Mouse (Mus musculus): ENCODE results near the gene Gpx2. TPM values are rescaled to one million over a fixed set of nuclear protein-coding genes. Genes with fewer than 3 reads are reported as not detected.
A peak's percentile ranks its signal among the peaks of the same experiment; 100 is the strongest.

Gpx2 gene
- total RNA-seq (2021): not detected
- long read RNA-seq, experiment 1: 0 reads
- long read RNA-seq, experiment 2: 0 reads

DNA sequence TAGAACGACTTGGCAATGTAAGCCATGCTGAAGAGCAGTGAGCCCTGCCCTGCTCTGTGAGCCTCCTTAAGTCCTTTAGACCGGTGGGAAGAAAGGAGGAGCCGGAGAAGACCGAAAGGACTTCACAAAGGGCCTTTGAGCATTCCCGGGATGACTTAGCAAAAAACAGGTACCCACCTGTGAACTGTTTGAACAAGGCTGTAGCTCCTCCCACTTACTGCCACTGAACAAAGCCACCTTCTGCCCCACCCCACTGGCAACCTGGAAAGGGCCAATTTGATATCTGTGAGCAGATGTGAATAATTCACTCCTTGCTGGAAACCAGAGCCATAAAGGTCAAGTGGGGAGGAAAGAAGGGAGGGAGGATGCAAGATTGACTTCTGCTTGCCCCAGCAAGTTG is at the start of gene Gpx2:
Gpx2 (minus strand) TSS at position 205 of the 400 bp plus-strand sequence.
- no peak for DNase-seq
- intact Hi-C loops (cut with DNase I; ENCODE audit: low total_unique reads): no loop called here

DNA sequence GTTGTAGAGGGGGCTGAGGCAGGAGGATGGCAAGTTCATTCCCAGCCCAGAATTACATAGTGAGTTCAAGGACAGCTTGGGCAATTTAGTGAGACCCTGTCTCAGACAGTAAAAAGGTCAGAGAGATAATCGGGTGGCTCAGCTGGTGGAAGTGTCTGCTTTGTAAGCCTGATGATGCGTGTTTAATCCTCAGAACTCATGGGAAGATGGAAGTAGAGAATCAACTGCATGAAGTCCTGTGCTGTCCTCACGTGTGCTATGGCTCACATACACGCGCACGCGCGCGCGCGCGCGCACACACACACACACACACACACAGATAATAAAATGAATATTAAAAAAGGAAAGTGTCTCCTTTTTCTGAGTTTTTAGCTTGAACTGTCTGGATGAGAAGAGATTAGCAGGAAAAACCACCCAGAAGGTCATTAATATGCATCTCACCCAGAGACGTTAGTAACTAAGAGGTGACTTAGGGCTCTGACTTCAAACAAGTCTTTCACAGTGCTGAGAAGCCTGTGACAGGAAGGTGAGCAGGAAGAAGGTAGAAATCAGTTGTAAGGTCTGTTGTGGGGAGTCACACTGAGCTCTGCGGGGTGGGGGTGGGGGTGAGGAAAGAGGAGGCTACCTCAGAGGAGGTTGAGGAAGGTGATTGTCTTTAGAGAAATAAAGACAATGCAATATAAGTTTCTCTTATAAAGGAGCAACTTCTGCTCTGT is 49.1 kb upstream of the Gpx2 start:
- no peak for DNase-seq

DNA sequence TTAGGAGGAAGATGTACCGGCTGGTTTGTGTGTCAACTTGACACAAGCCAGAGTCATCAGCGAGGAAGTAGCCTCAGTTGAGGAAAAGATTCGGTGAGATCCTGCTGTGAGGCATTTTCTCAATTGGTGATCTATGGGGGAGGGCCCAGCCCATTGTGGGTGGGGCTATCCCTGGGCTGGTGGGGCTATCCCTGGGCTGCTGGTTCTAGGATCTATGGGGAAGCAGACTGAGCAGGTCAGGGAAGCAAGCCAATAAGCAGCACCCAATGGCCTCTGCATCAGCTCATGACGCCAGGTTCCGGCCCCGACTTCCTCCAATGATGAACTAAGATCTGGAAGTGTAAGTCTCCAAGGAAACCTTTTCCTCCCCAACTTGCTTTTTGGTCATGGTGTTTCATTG is 44.7 kb upstream of the Gpx2 start:
- intact Hi-C loops (cut with DNase I; ENCODE audit: low total_unique reads): loop anchor here (5.0 kb wide), 1 partner anchor 37 kb away; no protein-coding TSS in a partner anchor
- DNase-seq: no peak

More for the DNA sequence above, 49.1 kb upstream of the Gpx2 start:
- intact Hi-C loops (cut with DNase I; ENCODE audit: low total_unique reads): loop anchor here (5.0 kb wide), 1 partner anchor 33 kb away; no protein-coding TSS in a partner anchor

DNA sequence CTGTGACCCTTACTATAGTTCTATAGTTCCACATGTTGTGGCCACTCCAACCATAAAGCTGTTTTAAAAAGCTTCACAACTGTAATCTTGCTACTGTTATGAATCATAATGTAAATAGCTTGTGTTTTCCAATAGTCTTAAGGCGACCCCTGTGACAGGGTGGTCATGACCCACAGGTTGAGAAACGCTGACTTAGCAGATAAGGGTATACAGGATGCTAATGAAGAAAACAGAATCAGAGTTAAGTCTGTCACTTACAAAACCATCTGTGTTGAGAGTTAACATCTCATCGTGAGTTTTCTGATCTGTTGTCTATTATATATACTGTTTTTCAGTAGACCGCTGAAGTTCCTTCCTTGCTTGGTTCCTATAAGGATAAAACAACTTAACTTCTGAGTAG is 43.9 kb upstream of the Gpx2 start:
- intact Hi-C loops (cut with DNase I; ENCODE audit: low total_unique reads): no loop called here
- no peak for DNase-seq

DNA sequence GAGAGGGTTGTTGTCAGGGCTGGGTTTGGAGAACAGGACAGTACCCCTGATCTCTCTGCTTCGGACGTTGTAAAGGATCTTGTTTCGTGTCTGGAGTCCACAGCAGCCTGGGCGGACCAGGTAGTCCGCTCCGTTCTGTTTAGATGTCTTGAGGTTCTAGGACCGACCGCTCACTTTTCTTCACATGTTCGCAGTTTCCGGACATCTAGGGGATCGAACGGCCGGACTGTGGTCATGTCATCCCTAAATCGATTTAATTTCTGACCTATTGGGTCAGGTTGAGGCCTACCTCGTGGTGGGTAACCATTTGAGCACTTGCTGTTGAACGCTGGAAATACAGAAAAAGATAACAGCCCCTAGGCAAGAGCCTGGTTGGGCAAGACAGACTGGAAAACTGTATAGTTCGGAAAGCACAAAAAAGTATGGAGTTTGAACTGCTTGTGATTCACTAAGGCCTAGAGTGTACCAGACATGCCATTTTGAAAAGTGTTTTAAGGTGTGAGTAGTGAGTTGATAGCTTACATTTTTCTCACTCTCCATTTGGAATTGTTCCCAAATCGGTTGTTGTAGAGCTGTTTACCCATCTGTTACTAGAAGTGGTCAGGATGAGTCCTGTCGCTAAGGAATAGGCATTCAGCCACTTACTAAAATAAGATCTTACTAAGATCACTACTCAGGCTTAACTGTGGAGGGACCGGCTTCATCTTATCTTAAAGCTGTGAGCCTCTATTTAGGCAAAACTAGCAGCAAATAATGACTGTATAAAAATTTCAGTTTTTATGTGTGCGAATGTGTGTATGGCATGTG is 42.7 kb upstream of the Gpx2 start:
- no peak for DNase-seq
- intact Hi-C loops (cut with DNase I; ENCODE audit: low total_unique reads): no loop called here

DNA sequence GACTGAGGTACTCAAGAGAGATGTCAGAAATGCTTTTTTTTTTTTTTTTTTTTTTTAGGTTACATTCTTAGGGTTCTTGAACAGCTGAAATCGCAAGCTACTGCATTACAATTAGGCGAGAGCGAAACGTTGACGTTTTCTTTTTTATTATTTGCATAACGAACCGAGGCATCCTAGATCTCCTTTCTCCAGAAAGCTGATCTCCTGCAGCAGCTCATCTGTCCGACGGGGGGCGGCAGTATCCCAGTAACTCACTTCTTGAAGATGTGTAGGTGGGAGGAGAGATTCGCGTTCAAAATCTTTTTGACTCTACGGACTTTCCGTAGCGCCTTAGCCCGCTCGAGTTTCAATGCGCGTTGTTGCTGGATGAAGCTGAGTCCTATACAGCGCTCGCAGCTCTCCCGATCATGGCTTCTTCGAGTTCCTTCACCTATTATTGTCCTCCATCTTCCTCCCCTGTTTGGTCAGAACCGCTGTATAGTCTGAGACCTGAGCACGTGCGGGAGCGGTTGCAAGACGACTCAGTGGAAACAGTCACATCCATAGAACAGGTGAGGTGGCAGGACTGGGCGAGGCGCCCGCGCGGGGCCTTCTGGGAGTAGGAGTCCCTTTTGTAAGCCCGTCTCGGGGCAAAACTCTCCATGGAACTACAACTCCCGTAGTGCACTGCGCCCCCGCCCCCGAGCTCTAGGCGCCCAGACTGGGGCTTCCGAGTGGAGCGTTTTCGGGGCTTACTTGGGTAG is 41.9 kb upstream of the Gpx2 start:
- intact Hi-C loops (cut with DNase I; ENCODE audit: low total_unique reads): no loop called here
- DNase-seq: peak; percentile 99

DNA sequence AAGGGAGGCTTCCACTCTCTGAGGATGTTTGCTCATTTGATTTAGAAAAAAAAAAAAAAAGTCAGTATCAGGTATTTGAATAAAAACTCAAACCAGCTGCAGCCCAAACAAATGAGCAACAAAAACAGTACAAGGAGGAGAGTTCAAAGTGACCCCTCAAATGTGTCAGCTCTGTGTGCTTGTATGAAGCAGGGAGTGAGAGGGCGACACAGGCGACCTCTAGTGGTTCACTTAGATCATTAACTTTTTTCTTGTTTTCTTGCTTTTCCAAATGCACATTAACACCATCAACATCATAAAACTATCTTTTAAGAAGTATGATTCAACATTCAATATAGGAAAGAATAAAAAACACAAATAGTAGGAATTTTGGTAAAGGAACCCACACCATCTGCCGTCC is 37.4 kb upstream of the Gpx2 start:
- no peak for DNase-seq
- intact Hi-C loops (cut with DNase I; ENCODE audit: low total_unique reads): no loop called here

DNA sequence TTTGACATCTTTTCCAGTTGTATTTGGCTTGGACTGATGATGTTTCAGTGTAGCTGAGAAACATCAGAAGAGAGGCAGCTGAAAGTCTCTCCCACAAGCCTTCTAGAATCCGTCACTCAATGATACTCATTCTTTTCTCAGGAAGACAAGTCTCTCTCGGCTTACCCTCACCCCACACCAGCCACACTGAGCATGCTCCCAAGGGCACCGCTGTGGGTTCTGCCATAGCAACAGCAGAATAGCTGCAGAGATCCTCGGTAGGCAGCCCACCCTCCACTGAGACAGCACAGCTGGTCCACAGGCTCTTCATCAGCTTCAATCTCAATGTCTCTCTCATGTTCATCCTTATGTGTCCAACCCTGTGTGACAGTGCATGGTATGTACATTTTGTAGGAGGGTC is 29.9 kb upstream of the Gpx2 start:
- DNase-seq: no peak
- intact Hi-C loops (cut with DNase I; ENCODE audit: low total_unique reads): no loop called here

DNA sequence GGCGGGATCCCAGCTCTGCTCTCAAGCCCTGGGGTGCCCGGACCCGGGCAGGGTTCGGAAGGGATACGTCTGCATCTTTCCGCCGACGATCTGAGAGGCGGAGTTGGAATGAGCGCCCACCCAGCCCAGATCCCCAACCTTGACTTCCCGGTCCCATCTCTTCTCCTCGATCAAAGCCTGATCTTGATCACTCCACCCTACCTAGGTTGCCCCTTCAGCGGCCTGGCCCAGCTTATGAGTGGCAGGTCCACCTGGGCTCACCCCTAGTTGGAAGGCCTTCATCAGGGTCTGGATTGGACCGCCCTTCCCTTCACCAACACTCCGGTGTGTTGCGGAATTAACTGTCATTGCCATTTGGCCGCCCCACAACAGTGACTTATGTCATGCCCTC is 27.3 kb upstream of the Gpx2 start, which contains the start of gene Rab15:
Rab15 (minus strand) TSS at position 258 of the 391 bp plus-strand sequence.
- intact Hi-C loops (cut with DNase I; ENCODE audit: low total_unique reads): no loop called here
- DNase-seq: no peak

DNA sequence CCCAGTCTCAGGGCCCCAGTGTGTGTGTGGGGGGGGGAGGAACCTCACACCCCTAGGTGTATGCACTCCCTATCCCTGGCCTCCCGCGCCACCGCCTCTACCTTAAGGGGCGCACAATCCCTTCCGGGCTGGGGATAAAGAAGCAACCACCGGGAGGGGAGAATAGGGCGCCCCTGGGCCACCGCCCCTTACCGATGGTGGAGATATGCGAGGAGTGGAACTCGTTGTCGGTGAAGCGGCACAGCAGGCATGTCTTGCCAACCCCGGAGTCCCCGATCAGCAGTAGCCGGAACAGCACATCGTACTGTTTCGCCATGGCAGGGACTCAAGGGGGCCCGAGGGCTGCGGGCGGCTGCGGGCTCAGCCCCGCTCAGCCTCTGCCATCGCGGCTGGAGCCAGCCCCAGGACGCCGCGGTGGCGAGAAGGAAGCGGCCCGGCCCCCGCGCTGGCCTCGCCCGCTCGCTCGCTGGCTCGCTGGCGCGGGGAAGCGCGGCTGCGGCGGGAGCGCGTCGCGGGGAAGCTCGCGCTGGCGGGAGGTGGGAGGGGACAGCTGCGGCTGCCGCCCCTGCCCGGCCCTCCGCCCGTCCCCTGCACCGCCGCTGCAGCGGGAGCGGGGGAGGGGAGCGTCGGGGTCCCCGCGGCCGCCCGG is 26.8 kb upstream of the Gpx2 start:
- intact Hi-C loops (cut with DNase I; ENCODE audit: low total_unique reads): no loop called here
- DNase-seq: peak; percentile 26

DNA sequence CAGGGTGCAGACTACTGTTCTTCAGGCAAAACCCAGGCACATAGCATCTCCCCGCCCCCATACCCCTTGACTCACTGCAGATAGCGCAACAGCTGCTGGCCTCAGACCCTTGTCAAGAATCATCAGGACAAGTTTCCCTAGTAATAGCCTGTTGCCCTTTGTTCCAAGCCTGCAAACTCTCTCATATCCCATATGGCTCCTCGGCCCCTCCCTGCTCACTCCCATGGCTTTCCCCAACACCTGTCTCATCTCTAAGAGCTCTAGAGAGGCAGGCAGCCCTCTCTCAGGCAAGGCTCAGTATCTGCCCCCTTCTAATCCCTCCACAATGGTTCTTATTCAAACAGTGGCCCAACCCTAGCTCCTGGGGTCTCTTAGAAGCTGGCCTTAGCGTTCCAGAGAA is 25.3 kb upstream of the Gpx2 start:
- DNase-seq: no peak
- intact Hi-C loops (cut with DNase I; ENCODE audit: low total_unique reads): no loop called here

DNA sequence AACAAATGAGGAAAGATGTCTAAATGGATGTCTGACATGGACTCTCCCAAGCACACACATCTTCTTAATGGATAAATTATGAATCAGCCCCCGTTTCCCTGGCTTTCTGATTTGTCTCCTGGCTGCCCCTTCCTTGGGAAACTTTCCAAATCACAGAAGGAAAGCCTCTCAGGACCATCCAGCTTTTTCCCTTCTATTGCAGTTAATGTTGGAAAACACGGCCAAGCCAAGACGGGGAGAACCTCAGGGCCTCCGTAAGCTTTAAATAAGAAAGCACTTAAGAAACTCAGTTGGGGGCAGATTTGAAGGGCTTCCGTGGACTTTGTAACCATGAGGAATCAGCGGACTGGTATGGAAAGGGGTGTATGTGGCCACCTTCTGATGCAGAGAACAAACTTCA is 24.5 kb upstream of the Gpx2 start:
- intact Hi-C loops (cut with DNase I; ENCODE audit: low total_unique reads): no loop called here

DNA sequence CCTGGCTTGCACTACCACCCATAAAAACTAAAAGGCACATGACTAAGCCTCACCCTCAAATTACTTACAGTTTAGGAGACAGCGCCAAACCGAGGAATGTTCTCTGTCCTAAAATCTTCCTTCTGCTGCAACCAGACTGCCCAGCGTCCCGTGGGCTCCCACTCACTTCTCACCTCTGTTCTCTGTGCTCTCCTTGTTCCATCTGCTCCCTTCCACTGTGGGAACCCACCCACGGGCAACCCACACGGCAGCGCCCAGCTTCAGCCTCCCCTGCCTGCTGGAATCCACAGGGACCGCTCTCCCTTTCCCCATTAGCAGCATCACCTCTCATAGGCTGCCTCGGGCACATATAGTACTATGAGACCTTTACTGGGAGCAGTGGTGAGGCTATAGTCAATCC is 23.6 kb upstream of the Gpx2 start:
- no peak for DNase-seq
- intact Hi-C loops (cut with DNase I; ENCODE audit: low total_unique reads): no loop called here

More for the DNA sequence above, 24.5 kb upstream of the Gpx2 start:
- DNase-seq: no peak

DNA sequence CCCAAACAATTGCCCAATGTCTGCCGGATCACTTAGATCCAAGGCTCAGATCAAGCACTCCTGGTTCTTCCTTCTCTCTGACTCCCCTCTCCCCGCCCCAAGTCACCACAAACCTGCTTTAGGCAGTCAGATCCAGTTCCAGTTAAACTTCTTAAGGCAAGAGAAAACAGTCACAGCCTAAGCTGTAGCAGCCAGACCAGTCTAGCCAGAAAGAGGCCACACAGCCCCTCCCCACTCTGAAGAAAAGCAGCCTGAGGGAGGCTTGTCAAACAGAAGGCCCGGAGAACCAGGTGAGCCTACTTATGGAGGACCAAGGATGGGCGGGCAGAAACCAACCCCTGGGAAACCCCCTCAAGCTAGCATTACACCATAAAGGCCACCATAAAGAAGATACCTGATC is 22.8 kb upstream of the Gpx2 start:
- no peak for DNase-seq
- intact Hi-C loops (cut with DNase I; ENCODE audit: low total_unique reads): no loop called here

DNA sequence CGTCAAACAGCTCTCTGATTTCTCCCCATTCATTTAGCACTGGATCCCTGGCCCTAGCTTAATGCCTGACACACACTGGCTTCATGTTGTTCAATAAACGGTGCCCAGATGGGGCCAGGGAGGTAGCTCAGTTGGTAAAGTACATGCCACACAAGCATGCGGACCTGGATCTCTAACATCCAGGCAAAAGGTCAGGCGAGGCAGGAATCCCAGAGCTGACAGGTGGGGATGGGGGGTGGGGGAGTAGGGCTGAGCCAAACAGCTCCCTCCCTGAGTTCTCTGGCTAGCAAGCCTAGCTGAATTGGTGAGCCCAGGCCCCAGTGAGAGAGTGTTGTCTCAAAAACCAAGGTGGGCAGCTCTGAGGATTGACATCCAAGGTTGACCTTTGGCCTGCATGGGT is 21.8 kb upstream of the Gpx2 start:
- intact Hi-C loops (cut with DNase I; ENCODE audit: low total_unique reads): no loop called here
- DNase-seq: no peak

DNA sequence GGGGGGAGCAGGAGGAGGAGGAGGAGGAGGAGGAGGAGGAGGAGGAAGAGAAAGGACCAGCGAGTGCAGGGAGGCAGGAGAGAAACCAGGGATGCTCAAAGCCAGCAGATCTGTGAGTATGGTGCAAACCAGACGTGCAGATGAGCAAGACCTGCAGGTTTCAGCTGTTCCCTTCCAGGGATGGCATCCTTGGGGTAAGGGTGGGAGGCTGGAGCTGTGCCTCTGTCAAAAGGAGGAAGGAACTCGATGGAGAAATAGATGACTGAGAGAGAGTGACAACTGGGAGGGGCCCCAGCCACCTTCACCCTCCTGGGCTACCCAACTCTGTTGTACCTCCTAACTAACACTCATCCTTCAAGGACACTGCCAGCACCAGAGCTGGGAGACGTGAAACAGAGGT is 21.4 kb upstream of the Gpx2 start:
- intact Hi-C loops (cut with DNase I; ENCODE audit: low total_unique reads): no loop called here

DNA sequence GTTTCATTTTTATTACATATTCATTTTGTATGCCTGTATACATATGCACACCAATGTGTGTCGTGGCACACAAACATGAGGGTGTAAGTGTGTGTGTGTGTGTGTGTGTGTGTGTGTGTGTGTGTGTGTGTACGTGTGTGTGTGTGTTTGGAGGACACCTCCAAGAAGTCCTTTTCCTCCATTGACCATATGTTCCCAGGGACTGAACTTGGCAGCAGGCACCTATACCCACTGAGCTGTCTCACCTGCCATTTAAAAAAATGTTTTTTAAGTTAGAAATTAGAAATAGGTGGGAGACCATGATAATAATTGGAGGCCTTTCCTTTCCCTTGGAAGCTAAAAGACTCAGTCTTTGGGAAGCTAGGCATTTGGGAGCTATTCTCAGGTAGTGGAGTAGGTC is 18.8 kb upstream of the Gpx2 start:
- intact Hi-C loops (cut with DNase I; ENCODE audit: low total_unique reads): no loop called here
- no peak for DNase-seq

More for the DNA sequence above, 21.4 kb upstream of the Gpx2 start:
- DNase-seq: no peak

DNA sequence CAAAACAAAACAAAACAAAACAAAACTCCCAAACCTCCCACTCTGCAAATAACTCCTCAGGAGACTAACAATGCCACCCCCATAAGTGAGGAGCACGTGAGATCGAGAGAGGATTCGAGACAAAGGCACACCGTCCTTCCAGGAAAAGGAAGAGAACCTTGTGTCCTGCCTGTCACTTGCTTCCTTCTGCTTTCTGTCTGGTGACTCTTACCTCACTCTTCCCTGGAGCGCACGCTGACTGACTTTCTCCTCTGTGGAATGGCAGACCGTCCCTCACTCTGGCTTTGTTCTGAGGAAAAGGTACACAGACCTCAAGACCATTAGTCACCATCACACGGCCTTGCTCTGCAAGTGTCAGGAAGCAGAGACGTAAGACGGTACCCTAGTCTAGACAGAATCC is 18.2 kb upstream of the Gpx2 start:
- no peak for DNase-seq
- intact Hi-C loops (cut with DNase I; ENCODE audit: low total_unique reads): no loop called here

DNA sequence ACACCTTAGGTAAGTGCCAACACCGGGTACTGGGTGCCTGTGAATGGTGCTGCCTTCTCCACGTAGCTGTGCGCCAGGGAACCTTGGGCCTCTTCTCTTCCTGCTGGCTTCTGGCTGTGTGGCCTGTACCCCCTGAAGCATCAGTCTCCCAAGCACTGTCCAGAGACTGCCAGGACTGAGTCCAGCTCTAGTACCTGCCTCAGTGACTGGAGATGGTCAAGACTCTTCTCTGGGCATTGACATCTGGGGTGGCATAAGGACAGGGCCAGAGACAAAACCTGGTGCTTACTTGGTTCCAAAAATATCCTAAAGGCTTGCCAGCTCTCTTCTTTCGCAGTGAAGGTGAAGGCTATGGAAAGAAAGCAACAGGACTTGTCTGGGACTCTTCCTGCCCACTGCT is 15.7 kb upstream of the Gpx2 start:
- no peak for DNase-seq
- intact Hi-C loops (cut with DNase I; ENCODE audit: low total_unique reads): no loop called here

DNA sequence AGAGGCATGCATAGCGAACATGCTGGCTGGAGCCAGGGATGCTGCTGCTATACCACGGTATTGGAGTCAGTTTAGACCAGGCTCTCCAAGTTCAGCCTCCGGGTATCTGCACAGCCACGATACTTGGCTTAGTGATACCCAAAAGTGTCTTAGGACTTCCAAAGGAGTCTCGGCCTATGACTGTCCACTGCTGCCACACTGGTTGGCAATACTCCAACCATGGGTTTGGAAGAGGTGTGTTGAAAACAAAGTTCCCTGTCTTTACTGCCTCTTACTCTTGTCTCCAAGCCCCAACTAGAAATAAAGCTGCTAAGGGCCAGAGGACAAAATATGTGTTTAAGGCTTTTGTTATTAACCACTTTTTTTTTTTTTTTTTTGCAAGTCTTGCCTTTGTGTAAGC is 15.1 kb upstream of the Gpx2 start:
- DNase-seq: no peak
- intact Hi-C loops (cut with DNase I; ENCODE audit: low total_unique reads): no loop called here
